Mouse (Mus musculus) ES-E14 (cell line): ENCODE results near the gene Cdh13. TPM values are rescaled to one million over a fixed set of nuclear protein-coding genes. Genes with fewer than 3 reads are reported as not detected.

ENCODE experiments used
- DNase-seq: peaks from one replicate; pipeline ENCODE4 v3.0.0-alpha.2; 2013; ENCODE audit warnings: low read depth, low spot score
- H3K27ac ChIP-seq: 2 replicates; pipeline ENCODE4 v1.5.1; 2012; ENCODE audit warnings: low read depth, mild to moderate bottlenecking, low read length, moderate library complexity, mixed read lengths; ENCODE audit not compliant: poor library complexity, insufficient read depth, severe bottlenecking
- H3K36me3 ChIP-seq: 2 replicates; pipeline ENCODE4 v1.6.1; 2012; ENCODE audit warnings: mild to moderate bottlenecking, low read length, moderate library complexity, mixed read lengths; ENCODE audit not compliant: control insufficient read depth, poor library complexity, insufficient read depth, severe bottlenecking
- H3K4me1 ChIP-seq, 2 experiments: fragments of 150-350 bp in 1 of 2; sonication (generic) in 1 of 2; 2 replicates each; pipeline ENCODE4 v1.6.1; 2012; ENCODE audit warnings: low read length in 2 of 2, mild to moderate bottlenecking in 1 of 2, mixed read lengths in 1 of 2; ENCODE audit not compliant: control insufficient read depth in 2 of 2, insufficient read depth in 2 of 2, poor library complexity in 1 of 2
- H3K4me3 ChIP-seq, 2 experiments: fragments of 150-350 bp in 1 of 2; sonication (generic) in 1 of 2; 2 replicates each; pipeline ENCODE4 v1.5.1; 2012; ENCODE audit warnings: low read length in 2 of 2, low read depth in 1 of 2, mild to moderate bottlenecking in 1 of 2, mixed read lengths in 1 of 2; ENCODE audit not compliant: insufficient read depth in 1 of 2, poor library complexity in 1 of 2, severe bottlenecking in 1 of 2
- H3K9ac ChIP-seq: 2 replicates; pipeline ENCODE4 v1.6.1; 2012; ENCODE audit warnings: low read depth, mild to moderate bottlenecking, low read length, mixed read lengths; ENCODE audit not compliant: poor library complexity, insufficient read depth, severe bottlenecking
- H3K9me3 ChIP-seq: fragments of 150-350 bp; sonication (generic); 2 replicates; pipeline ENCODE4 v1.6.1; 2012; ENCODE audit warnings: low read depth, mild to moderate bottlenecking, low read length; ENCODE audit not compliant: control insufficient read depth, insufficient read depth
- CHD2 ChIP-seq: IDR thresholded peaks from 2 replicates; pipeline ENCODE4 v1.6.1; 2014; ENCODE audit warnings: mild to moderate bottlenecking, low read depth, low read length, inconsistent platforms
- HCFC1 ChIP-seq: IDR thresholded peaks from 2 replicates; pipeline ENCODE4 v1.6.1; 2012; ENCODE audit warnings: low read length, inconsistent platforms, borderline replicate concordance; ENCODE audit not compliant: insufficient read depth
- MAFK ChIP-seq: IDR thresholded peaks from 2 replicates; pipeline ENCODE4 v1.6.1; 2014; ENCODE audit warnings: mild to moderate bottlenecking, low read depth, low read length, inconsistent platforms; ENCODE audit not compliant: insufficient read depth
- ZC3H11A ChIP-seq: IDR thresholded peaks from 2 replicates; pipeline ENCODE4 v1.6.1; 2012; ENCODE audit warnings: low read depth, mild to moderate bottlenecking, inconsistent platforms, low read length, borderline replicate concordance
- ZNF384 ChIP-seq: IDR thresholded peaks from 2 replicates; pipeline ENCODE4 v1.6.1; 2012; ENCODE audit warnings: low read depth, low read length, inconsistent platforms
- in situ Hi-C, 2 experiments: fragments of 600-800 bp; cut with MboI; formaldehyde crosslinking; loops; one replicate each; pipeline ENCODE4 v1.15.1; 2025; ENCODE audit warnings: low sequenced_read_pairs in 2 of 2, inconsistent platforms in 1 of 2; ENCODE audit not compliant: unreplicated experiment in 2 of 2
- total RNA-seq: library from RNA; depleted of rRNA; stranded (reverse); fragments of 300-350 nt; gene quantifications from 2 replicates; pipeline ENCODE4 v1.2.3, GENCODE M21; 2012

Cdh13 gene
- total RNA-seq, 1 experiment, result 1.3 TPM

- DNase-seq, result no peak
These were observed 513.6 kb downstream of the Cdh13 start for GRCm38 (mm10) chr8:118797127-118797526.

DNA sequence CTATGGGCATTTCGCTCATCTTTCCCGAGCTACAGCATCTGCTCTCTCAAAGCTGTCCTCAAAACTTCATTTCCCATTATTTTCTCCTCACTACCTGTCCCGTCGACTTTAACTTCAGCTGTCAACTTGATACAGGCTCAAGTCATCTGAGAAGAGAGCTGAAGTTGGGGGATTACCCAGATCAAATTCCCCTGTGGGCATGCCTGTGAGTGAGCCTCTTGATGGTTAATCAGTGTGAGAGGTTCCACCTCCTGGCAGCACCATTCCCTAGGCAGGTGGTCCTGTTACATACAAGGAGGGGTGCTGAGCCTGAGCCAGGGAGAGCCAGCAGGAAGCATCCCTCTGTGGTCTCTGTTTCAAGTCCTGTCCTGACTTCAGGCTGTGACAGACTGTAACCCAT lies 519.6 kb downstream of the Cdh13 start:
- no peaks in the 10 kb centered on the region for H3K9me3 ChIP-seq
- in situ Hi-C loops, result no loop called here

More at GRCm38 (mm10) chr8:118797127-118797526, 513.6 kb downstream of the Cdh13 start:
- H3K4me3 ChIP-seq, result no peak overlapping the region
- no peak overlapping the region for H3K27ac ChIP-seq
- H3K9ac ChIP-seq, result no peak overlapping the region
- no peaks in the 10 kb centered on the region for H3K36me3 ChIP-seq
- TF ChIP-seq CHD2 (no peak), MAFK (no peak), HCFC1 (no peak), ZNF384 (no peak), ZC3H11A (no peak)
- no peaks in the 10 kb centered on the region for H3K9me3 ChIP-seq
- H3K4me1 ChIP-seq, result peaks cover 12 to 22% of the 10 kb centered on the region in 2 experiments
- in situ Hi-C loops, result no loop called here

DNA sequence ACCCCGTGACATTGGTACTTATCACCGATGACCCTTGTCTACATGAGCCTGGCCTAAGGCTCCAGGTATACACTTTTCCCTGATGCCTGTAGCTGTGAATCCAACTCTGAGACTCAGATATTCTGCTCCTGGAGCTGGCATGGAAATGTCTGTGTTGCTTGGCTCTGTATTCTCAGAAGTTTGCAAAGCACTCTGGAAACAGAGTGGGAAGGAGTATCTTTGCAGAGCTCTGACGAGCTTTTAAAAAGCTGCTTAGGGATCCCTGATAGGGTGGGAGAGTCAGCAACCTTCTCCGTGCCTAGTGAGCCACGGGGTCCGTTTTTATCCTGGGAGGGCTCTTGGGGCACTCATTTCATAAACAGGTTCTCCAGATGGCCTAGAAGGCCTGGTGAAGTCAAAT lies 526.1 kb downstream of the Cdh13 start:
- TF ChIP-seq ZC3H11A (no peak), HCFC1 (no peak), CHD2 (no peak), MAFK (no peak), ZNF384 (no peak)
- Histone ChIP-seq H3K9me3 (no peaks in the 10 kb centered on the region), H3K9ac (no peak overlapping the region), H3K36me3 (no peaks in the 10 kb centered on the region), H3K4me1 (no peaks in the 10 kb centered on the region), H3K27ac (no peak overlapping the region), H3K4me3 (no peak overlapping the region)
- no peak for DNase-seq
- in situ Hi-C loops, result no loop called here

More for the DNA sequence above, 519.6 kb downstream of the Cdh13 start:
- TF ChIP-seq ZNF384, result no peak
- no peak for TF ChIP-seq HCFC1
- TF ChIP-seq ZC3H11A, result no peak
- no peak for TF ChIP-seq MAFK
- TF ChIP-seq CHD2, result no peak
- no peak for DNase-seq
- Histone ChIP-seq H3K27ac (no peak overlapping the region), H3K9ac (no peak overlapping the region), H3K4me3 (no peak overlapping the region), H3K36me3 (no peaks in the 10 kb centered on the region), H3K4me1 (no peaks in the 10 kb centered on the region; a peak in 1 of 4 replicates)

- Histone ChIP-seq H3K4me3 (no peak overlapping the region), H3K36me3 (no peaks in the 10 kb centered on the region), H3K27ac (no peak overlapping the region), H3K9ac (no peak overlapping the region), H3K9me3 (no peaks in the 10 kb centered on the region), H3K4me1 (peaks cover 0 to 1% of the 10 kb centered on the region in 2 experiments; a peak in 1 of 4 replicates)
- DNase-seq, result no peak
- in situ Hi-C loops, result no loop called here
- TF ChIP-seq MAFK (no peak), ZC3H11A (no peak), ZNF384 (no peak), HCFC1 (no peak), CHD2 (no peak)
These were observed 531.5 kb downstream of the Cdh13 start for GRCm38 (mm10) chr8:118815055-118815454.

- no peak for DNase-seq
- no peak overlapping the region for H3K4me3 ChIP-seq
- no peaks in the 10 kb centered on the region for H3K9me3 ChIP-seq
- no peaks in the 10 kb centered on the region for H3K4me1 ChIP-seq
- no peaks in the 10 kb centered on the region for H3K36me3 ChIP-seq
- H3K27ac ChIP-seq, result no peak overlapping the region
- in situ Hi-C loops, result no loop called here
- H3K9ac ChIP-seq, result no peak overlapping the region
- TF ChIP-seq MAFK, result no peak
- no peak for TF ChIP-seq ZC3H11A
- no peak for TF ChIP-seq ZNF384
- no peak for TF ChIP-seq HCFC1
- TF ChIP-seq CHD2, result no peak
These were observed 543.2 kb downstream of the Cdh13 start for GRCm38 (mm10) chr8:118826761-118827160.
